Mouse (Mus musculus) liver, adult 2 months (tissue): ENCODE data around the gene Ezr.

Experiments
- CTCF ChIP-seq: fragments of 200-500 bp; IDR thresholded peaks from 2 replicates; pipeline ENCODE4 v1.5.1; 2011; ENCODE audit warnings: low read depth, low read length, control low read depth
- POLR2A ChIP-seq: fragments of 200-500 bp; IDR thresholded peaks from 2 replicates; pipeline ENCODE4 v1.6.1; 2011; ENCODE audit warnings: low read length, control low read depth; ENCODE audit not compliant: insufficient read depth; ENCODE audit errors: extremely low read depth

- TF ChIP-seq CTCF = no peak
- TF ChIP-seq POLR2A = no peak
Measured at GRCm38 (mm10) chr17:6789581-6790118, 7.1 kb upstream of the Ezr start.
